Mouse (Mus musculus): ENCODE measurements around the gene Olfr862.

Olfr862 gene

GRCm38 (mm10) chr9:19887904-19888303 is at the start of gene Olfr862:
TSS of gene Olfr862 (minus strand) at chr9:19888004.
- DNase-seq (ENCODE audit: low read depth, low spot score) = no peak

- no peak for DNase-seq (ENCODE audit: low read depth, low spot score)
Measured at GRCm38 (mm10) chr9:19916565-19916964, 28.8 kb upstream of the Olfr862 start, which contains the start of gene Olfr77. TSS of gene Olfr77 (plus strand) at chr9:19916865.

GRCm38 (mm10) chr9:19911170-19911569 is 23.4 kb upstream of the Olfr862 start:
- DNase-seq (ENCODE audit: low read depth, low spot score) = no peak

DNA sequence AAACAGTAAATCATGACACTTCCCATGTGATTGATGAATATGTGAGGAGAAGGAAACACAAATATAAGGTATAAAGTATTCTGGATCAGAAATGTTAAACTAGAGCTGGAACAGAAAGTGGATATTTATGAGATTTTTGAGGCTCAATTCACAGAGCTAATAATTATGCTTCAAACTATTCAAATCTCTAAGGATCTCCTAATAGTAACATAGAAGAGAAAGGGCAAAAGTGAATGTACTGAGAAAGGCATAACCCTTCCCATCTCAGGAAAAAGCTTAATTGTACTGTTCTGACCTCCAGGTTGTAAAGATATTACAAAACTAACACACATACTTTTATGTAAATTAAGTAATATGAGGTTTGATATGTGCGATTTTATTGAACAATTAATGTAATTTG is 38.2 kb downstream of the Olfr862 start, which contains the start of gene Olfr860:
Gene Olfr860 (minus strand): TSS at position 101 of the 400 bp plus-strand sequence.
- DNase-seq (ENCODE audit: low read depth, low spot score) = no peak
